Mouse (Mus musculus) lung, postnatal 0 days (tissue): Measurements from ENCODE around the gene Chrng.

Source experiments
- CTCF ChIP-seq: IDR thresholded peaks from 2 replicates; pipeline ENCODE4 v1.5.1; 2016; ENCODE audit warnings: antibody characterized with exemption, mild to moderate bottlenecking
- EP300 ChIP-seq: IDR thresholded peaks from 2 replicates; pipeline ENCODE4 v1.6.1; 2016; ENCODE audit warnings: antibody characterized with exemption, mild to moderate bottlenecking, control low read depth

GRCm38 (mm10) chr1:87255173-87255572, 50.7 kb downstream of the Chrng start:
- TF ChIP-seq CTCF (no peak), EP300 (no peak)
